Mouse (Mus musculus) midbrain, embryonic 10.5 days (tissue): ENCODE data around the gene Tmem53. TPM values are rescaled to one million over a fixed set of nuclear protein-coding genes. Genes with fewer than 3 reads are reported as not detected.

Experiments used
- DNase-seq: peaks from one replicate; pipeline ENCODE4 v3.0.0-alpha.2; 2017; ENCODE audit warnings: low spot score
- H3K27ac ChIP-seq: fragments of 300-500 bp; sonication (generic); replicated peaks from 2 replicates; pipeline ENCODE4 v1.5.1; 2016; ENCODE audit warnings: mild to moderate bottlenecking
- H3K27me3 ChIP-seq: fragments of 300-500 bp; sonication (generic); 2 replicates; pipeline ENCODE4 v1.6.1; 2016; ENCODE audit warnings: low read depth, mild to moderate bottlenecking; ENCODE audit not compliant: poor library complexity, severe bottlenecking
- H3K36me3 ChIP-seq: fragments of 300-500 bp; sonication (generic); 2 replicates; pipeline ENCODE4 v1.6.1; 2016; ENCODE audit warnings: mild to moderate bottlenecking, moderate library complexity
- H3K4me1 ChIP-seq: fragments of 300-500 bp; sonication (generic); 2 replicates; pipeline ENCODE4 v1.6.1; 2016
- H3K4me3 ChIP-seq: fragments of 300-500 bp; sonication (generic); 2 replicates; pipeline ENCODE4 v1.5.1; 2016; ENCODE audit warnings: mild to moderate bottlenecking, moderate library complexity
- H3K9me3 ChIP-seq: fragments of 300-500 bp; sonication (generic); replicated peaks from 2 replicates; pipeline ENCODE4 v1.6.1; 2016; ENCODE audit warnings: mild to moderate bottlenecking
- WGBS: fragments of 180-500 bp; shearing (Covaris S2); methylation state at CpG from one replicate; pipeline ENCODE4 v1.1.7; 2016; 5-methylcytosine and 5-hydroxymethylcytosine counted together
- polyA plus RNA-seq: library from polyadenylated mRNA; unstranded; fragments of >200 nt; fragmentation: Nextera tagmentation; extraction: Ambion mirVana; gene quantifications from 2 replicates; pipeline ENCODE4 v1.2.1, GENCODE M21; 2016

Gene Tmem53
- polyA plus RNA-seq, 1 experiment from 2014 or later = 8.2 TPM

DNA sequence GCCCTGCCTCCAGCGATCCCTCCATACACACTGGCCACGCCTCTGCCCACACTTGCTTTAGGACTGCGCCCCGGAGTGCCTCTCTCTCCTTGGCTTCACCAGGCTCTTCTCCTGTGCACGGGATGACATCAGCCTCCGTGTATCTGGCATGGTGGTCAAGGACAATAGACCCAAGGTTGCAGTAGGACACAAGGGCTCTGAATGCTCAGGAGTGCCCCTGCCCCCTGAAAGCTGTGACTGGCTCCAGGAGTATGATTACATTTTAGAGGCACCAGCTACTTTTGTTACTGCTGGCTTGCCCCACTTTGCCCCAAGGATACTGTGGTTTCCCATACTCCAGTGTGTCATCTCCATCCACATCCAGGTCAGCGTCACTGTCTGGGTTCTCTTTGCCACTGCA, 25.9 kb downstream of the Tmem53 start:
- peak overlapping the region; percentile 38; the same call in 1 of the 2 replicates for H3K27ac ChIP-seq
- H3K27me3 ChIP-seq = peaks cover 100% of the 10 kb centered on the region
- H3K9me3 ChIP-seq = peaks cover 21% of the 10 kb centered on the region
- no peak overlapping the region for H3K4me3 ChIP-seq
- peaks cover 69% of the 10 kb centered on the region for H3K4me1 ChIP-seq
- DNase-seq = no peak
- H3K36me3 ChIP-seq = peaks cover 100% of the 10 kb centered on the region
- 96% methylated on average over 7 of the region's 7 CpGs for WGBS

DNA sequence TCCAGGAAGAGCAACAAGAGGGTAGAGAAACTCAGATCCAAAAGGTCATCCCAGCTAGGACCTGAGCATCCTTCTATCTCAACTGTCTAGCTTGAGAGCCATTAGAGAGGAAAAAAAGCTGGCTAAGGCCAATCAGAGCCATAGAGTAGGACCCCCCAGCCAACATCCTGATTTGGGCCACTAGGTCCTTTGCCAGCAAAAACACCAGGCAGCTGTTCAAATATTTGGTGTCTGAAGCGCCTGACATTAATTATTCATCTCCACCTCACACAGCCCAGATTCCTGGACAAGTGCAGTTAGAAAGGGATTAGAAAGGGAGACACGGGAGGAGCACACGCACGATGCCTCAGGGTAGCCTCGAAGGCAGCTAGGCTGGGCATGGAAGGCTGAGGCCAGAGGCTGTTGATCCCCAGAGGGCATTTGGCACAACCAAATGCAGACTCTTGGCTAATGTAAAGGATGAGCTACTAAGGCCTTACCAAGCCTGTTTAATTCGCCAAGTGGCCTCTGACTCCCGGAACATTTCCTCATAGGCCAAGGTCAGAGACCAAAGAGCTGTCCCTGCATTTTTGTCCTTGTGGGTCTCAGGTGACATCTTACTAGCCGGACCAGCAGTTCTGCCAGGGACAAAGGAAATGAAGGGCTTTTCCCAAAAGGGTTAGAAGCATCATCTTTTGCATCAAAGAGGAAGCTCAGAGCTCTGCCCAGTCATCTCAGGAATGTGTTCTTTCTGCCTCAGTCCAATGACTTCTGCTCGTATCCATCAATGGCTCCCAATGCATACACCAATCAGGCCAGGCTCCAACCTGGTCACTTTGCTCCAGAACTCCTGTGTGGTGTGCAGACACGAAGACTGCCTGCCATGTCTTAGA, 26.9 kb downstream of the Tmem53 start:
- 78% methylated on average over 10 of the region's 10 CpGs for WGBS

DNA sequence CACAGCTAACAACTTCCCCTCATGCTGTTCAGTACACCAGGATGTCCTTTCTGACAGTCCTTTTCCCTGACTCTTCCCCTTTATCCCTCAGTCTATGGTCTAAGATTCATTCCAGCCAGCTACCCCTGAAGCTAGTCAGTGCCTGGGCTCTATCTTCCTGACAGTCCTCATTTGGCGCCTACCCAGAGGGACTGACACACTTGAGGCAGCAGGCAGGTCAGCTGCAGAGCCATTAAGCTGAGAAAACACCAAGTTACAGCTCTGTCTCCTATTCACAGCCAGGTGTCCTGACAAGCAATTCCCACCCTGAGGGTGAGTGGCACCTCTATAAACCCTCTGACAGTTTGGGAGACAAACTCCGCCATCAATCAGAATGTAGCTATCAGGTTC, 27.5 kb downstream of the Tmem53 start:
- no peak for DNase-seq
- peaks cover 90% of the 10 kb centered on the region for H3K27me3 ChIP-seq
- peak overlapping the region; percentile 59; the same call in 1 of the 2 replicates for H3K27ac ChIP-seq
- no peak overlapping the region for H3K4me3 ChIP-seq
- WGBS = 85% methylated on average over 2 of the region's 2 CpGs
- peaks cover 16% of the 10 kb centered on the region for H3K9me3 ChIP-seq
- H3K4me1 ChIP-seq = peaks cover 75% of the 10 kb centered on the region
- peaks cover 95% of the 10 kb centered on the region for H3K36me3 ChIP-seq

More for the DNA sequence above, 26.9 kb downstream of the Tmem53 start:
- peaks cover 98% of the 10 kb centered on the region for H3K36me3 ChIP-seq
- H3K4me1 ChIP-seq = peaks cover 69% of the 10 kb centered on the region
- no peak for DNase-seq
- no peak overlapping the region for H3K4me3 ChIP-seq
- H3K9me3 ChIP-seq = peaks cover 21% of the 10 kb centered on the region
- peaks cover 94% of the 10 kb centered on the region for H3K27me3 ChIP-seq
- H3K27ac ChIP-seq = 0 out of 2 replicates have a peak overlapping the region, but pooled peaks have one; percentile 38

DNA sequence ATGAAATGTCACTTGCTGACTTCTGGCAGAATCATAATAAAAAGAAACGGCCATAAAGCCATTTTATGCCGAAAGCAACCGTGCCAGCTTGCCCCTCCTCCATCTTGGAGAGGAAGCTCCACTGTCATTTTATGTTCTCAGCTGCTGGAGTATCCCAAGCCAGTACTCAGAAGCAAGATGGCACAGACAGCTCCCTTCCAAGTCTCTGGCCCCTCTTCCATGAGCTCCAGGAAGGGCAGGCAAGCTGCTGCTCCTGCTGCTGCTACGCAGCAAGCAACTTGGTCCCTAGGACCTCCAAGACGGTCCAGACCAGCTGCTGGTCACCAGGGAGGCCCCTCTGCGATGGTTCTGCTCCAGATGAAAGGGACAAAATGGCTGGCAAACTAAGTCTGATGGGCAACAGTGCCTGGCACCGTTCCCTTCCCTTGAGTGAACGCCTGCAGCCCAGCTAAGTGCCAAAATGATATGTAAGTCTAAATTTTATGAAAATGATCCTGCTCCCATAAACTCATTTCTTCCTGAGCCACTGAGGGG, 28.7 kb downstream of the Tmem53 start:
- WGBS = 91% methylated on average over 8 of the region's 8 CpGs
- Histone ChIP-seq H3K9me3 (peaks cover 4% of the 10 kb centered on the region; the same call in 1 of the 2 replicates), H3K36me3 (peaks cover 95% of the 10 kb centered on the region), H3K4me1 (peaks cover 88% of the 10 kb centered on the region), H3K4me3 (no peak overlapping the region), H3K27me3 (peaks cover 90% of the 10 kb centered on the region), H3K27ac (0 out of 2 replicates have a peak overlapping the region, but pooled peaks have one; percentile 23)
- no peak for DNase-seq

DNA sequence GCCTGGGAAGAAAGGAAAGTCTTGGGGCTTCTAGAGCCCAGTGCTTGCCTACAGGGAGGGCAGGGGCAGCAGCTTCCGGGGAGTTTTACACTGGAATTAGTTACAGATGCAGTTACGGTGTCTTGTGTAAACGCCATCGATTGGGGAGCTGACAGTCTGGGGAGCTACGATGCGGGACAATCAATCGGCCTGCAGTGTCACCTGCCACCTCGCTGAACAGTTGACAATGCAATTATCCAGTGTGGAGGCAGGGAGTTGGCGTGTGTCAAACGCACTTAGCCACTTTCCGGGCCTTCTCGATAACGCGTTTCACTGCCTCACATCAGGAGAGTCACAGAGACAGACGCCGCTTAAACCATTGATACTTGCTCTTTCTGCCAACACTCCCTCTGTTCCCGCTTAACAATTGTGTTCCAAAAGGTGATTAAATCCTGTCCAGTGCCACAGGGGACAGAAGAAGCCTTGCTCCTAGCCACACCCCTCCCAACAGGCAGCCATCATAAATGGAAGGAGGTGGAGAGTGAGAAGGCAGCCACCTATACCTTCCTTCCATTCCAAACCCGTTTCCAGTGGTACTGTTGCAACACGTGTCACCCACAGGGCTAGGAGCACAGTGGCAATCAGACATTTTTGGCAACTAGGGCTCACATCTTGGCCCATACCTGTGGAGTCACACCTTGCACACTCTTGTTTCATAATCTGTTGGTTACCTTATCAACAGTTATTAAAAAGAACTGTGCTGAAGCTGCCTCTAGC, 29.5 kb downstream of the Tmem53 start:
- Histone ChIP-seq H3K9me3 (no peaks in the 10 kb centered on the region), H3K4me3 (no peak overlapping the region), H3K27me3 (peaks cover 90% of the 10 kb centered on the region), H3K36me3 (peaks cover 95% of the 10 kb centered on the region), H3K27ac (no peak overlapping the region), H3K4me1 (peaks cover 96% of the 10 kb centered on the region)
- 78% methylated on average over 19 of the region's 19 CpGs for WGBS
- no peak for DNase-seq

DNA sequence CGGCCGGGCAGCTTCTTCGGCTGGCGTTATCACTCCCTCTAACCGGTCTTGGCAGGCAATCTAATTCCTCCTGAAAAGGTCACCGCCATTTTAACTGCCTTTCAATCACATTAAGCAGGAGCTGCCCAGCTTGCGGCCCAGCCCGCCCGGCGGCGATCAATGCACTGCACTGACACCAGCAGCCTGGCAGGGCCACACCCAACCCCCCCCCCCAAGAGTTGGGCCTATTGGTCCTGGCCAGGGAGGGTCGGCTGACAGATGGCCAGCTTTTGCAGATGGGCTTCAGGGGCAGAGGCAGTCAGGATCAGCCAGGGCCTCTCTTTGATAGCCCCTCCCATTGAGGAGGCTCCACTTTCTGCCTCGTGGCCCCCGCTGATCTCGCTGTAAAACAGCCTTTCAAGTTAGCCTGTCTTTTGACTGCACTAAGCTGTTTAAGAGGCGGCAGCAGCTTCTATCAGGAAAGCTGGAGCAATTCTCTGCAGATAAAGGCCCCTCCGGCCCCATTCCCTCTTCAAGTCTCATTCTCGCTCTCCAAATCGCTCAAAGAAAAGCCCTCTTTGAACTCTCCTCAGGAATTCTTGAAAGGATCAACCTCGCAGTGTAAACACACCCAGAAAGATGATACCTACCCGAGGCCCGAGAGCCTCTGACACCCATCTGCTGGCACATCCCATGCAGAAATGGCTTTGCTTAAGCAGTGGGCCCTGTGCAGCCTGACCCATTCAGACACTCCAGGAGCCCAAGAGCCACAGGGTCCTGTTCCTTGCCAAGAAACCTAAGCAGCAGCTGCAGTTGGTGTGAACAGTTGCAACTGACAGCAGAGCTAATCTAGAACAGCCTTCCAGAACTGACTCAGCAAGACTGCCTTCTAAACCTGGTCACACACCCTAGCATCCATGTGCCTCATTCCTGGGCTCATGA, 31.8 kb downstream of the Tmem53 start:
- DNase-seq = peak; percentile 88
- H3K36me3 ChIP-seq = peaks cover 90% of the 10 kb centered on the region

DNA sequence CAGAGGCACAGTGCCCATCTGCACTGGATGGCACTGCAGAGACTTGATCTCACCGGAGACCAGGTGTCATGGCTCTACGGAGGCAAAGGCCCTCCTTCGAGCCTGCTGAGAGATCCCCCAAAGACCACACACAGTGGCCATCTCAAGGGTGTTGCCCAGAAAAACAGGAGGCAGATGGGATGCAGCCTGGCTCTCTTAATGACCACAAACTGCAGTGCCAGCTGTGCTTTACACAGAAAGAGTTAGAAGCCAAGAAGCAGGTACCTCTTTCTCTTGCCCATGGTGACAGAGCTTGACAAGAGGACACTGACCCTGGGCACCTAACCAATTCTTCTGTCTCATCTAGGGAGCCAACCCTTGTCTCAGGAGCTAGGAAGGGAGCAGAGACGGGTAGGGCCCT, 32.6 kb downstream of the Tmem53 start:
- H3K4me3 ChIP-seq = peak overlapping the region; percentile 33

More for the DNA sequence above, 31.8 kb downstream of the Tmem53 start:
- Histone ChIP-seq H3K4me3 (peak overlapping the region; percentile 33), H3K9me3 (no peaks in the 10 kb centered on the region), H3K27ac (peak overlapping the region; percentile 79), H3K4me1 (peaks cover 100% of the 10 kb centered on the region), H3K27me3 (peaks cover 86% of the 10 kb centered on the region)
- 11% methylated on average over 22 of the region's 22 CpGs for WGBS

DNA sequence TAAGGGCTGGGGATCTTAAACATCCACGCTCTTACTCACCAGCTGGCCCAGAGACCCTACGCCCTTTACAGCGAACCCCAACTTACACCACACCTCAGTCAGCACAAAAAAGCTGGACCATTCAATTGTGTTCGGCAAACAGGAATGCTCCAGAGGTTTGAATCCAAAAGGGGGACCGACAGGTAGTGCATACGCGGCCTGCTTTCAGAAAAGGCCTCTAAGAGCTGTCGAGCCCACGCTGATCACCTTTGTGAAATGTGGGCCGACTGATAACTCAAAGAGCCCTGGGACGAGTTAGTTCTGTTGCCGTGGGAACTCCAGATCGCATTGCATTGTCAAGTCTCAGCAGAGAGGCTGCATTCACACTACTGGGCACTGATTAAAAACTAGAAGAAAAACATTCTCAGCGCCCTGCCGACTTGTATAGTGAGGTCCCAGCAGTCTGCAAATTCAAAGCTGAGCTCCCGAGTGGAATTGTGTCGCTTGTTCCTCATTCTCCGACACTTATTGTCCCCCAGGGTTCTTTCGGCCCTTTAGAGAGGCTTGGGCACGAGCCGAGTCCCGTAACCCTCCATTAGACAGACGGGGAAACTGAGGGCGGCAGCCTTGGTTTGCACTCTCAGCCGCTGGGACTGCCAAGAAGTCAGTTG, 36.7 kb downstream of the Tmem53 start:
- peaks cover 70% of the 10 kb centered on the region for H3K4me1 ChIP-seq
- H3K27ac ChIP-seq = peak overlapping the region; percentile 98
- H3K9me3 ChIP-seq = no peaks in the 10 kb centered on the region
- DNase-seq = peak; percentile 52
- peaks cover 40% of the 10 kb centered on the region for H3K27me3 ChIP-seq
- 30% methylated on average over 25 of the region's 25 CpGs for WGBS
- H3K4me3 ChIP-seq = peak overlapping the region; percentile 85
- H3K36me3 ChIP-seq = peaks cover 41% of the 10 kb centered on the region

More for the DNA sequence above, 32.6 kb downstream of the Tmem53 start:
- 44% methylated on average over 4 of the region's 4 CpGs for WGBS
- Histone ChIP-seq H3K27me3 (peaks cover 77% of the 10 kb centered on the region), H3K27ac (peak overlapping the region; percentile 79), H3K36me3 (peaks cover 81% of the 10 kb centered on the region), H3K4me1 (peaks cover 96% of the 10 kb centered on the region), H3K9me3 (no peaks in the 10 kb centered on the region)
- no peak for DNase-seq

DNA sequence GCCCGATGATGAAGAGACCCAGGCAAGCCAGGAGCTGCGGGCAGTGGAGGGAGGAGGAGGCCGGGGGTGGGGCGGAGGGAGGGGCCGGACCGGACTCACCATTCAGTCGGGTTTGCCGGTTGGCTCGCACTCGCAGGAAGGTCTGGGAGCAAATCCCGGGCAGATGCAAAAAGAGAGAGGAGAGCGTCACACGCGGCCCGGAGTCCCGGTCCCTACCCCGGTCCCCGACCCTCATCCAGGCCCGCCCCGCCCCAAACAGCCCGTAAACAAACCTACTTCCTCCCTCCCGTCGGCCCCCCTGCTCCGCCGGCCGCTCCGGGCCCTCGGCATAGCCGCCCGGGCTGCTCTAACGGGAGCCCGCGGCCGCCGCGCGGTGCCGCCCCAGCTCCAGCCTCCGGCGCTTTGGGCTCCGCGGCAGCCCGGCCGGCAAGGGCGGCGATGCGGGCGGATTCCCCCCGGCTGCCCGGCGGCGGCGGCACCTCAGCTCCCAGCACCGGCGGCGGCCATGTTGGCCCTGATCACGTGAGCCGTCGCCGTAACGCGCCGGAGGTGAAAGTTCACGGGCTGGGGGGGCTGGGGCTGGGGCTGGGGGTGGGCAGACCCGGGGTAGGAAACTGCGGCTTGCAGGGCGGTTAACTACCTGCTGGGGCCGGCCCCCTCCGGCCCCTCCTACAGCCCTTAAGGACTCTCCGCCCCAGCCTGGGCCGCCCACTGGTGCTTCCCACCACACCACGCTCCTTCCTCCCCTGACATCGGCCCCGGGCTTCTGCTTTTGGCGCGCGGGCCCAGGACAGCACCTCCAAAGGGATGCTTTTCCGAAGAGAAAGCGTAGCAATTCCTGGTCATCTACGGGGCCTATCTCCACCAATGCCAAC, 37.4 kb downstream of the Tmem53 start:
- under 1% methylated on average over 78 of the region's 80 CpGs for WGBS
- Histone ChIP-seq H3K4me1 (peaks cover 62% of the 10 kb centered on the region), H3K27ac (peak overlapping the region; percentile 98), H3K36me3 (peaks cover 39% of the 10 kb centered on the region), H3K27me3 (peaks cover 39% of the 10 kb centered on the region), H3K4me3 (peak overlapping the region; percentile 85), H3K9me3 (no peaks in the 10 kb centered on the region)
- peak; percentile 87 for DNase-seq

DNA sequence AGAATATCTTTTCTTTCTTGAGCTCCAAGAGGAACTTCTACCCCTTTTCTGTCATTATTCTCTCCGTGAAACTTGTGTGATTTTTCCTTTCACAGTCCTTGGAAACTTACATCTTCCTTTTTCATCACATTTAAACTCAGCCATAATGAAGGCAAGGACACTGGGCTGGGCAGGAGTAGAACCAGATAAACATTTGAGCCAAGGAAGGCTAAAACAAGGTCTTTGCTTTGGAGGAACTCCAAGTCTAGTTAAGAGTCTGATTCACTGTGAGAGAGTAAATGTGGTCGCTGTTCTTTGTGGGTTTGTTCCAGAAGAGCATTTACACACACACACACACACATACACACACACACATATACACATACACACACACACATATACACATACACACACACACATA, 39.9 kb downstream of the Tmem53 start:
- H3K4me1 ChIP-seq = peaks cover 45% of the 10 kb centered on the region
- DNase-seq = no peak
- WGBS = 85% methylated on average over 2 of the region's 2 CpGs
- no peaks in the 10 kb centered on the region for H3K9me3 ChIP-seq
- no peak overlapping the region for H3K4me3 ChIP-seq
- H3K36me3 ChIP-seq = peaks cover 35% of the 10 kb centered on the region
- no peak overlapping the region for H3K27ac ChIP-seq
- H3K27me3 ChIP-seq = peaks cover 31% of the 10 kb centered on the region
